Mouse (Mus musculus): ENCODE data around the gene Adgrg1.

DNA sequence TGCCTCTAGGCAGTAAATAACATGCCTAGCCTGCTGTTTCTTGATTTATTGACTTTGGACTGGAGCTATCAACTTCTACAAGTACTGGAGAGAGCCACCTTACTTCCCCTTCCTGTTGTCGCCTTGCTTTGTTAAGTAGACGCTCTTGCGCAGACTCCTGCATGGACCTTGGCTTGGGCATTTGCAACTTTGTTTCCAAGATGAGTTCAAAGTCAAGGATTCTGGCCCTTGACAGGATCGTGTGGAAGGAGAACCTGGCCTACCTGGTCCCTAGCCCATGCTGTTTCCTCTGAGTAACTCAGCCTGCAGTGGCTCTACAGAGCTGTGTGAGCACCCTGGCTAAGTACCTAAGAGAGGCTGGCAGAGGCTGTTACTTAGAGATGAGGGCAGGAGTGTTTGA is 7.5 kb upstream of the Adgrg1 start:
- no peak for TF ChIP-seq POLR2A (IDR thresholded peaks at IDR 0.05; ENCODE audit: insufficient read depth, low read depth, low read length)
- no peak for TF ChIP-seq CTCF (IDR thresholded peaks at IDR 0.05)
